Mouse (Mus musculus) limb, embryonic 14.5 days (tissue): ENCODE measurements around the gene Stk24. TPM values are rescaled to one million over a fixed set of nuclear protein-coding genes. Genes with fewer than 3 reads are reported as not detected.

Experiments used
- ATAC-seq: fragments of 200-750 bp; cut with Nextera tagmentation; 2 replicates; pipeline ENCODE4 v1.8.0; 2017; ENCODE audit warnings: low read depth, moderate number of reproducible peaks, moderate TSS enrichment; ENCODE audit not compliant: low FRiP score
- DNase-seq: peaks from one replicate; pipeline ENCODE4 v3.0.0-alpha.2; 2015; ENCODE audit warnings: low spot score
- H3K27ac ChIP-seq: fragments of 300-500 bp; sonication (generic); replicated peaks from 2 replicates; pipeline ENCODE4 v1.5.1; 2014; ENCODE audit warnings: low read depth, mild to moderate bottlenecking, low read length, moderate library complexity, mixed read lengths
- H3K27me3 ChIP-seq: fragments of 300-500 bp; sonication (generic); 2 replicates; pipeline ENCODE4 v1.6.1; 2014; ENCODE audit warnings: low read length, mixed read lengths; ENCODE audit not compliant: control insufficient read depth, insufficient read depth
- H3K36me3 ChIP-seq: fragments of 300-500 bp; sonication (generic); 2 replicates; pipeline ENCODE4 v1.6.1; 2014; ENCODE audit warnings: mild to moderate bottlenecking, low read length, moderate library complexity, mixed read lengths; ENCODE audit not compliant: control insufficient read depth, insufficient read depth
- H3K4me1 ChIP-seq: fragments of 300-500 bp; sonication (generic); 2 replicates; pipeline ENCODE4 v1.6.1; 2014; ENCODE audit warnings: antibody characterized with exemption, low read length, mixed read lengths; ENCODE audit not compliant: control insufficient read depth, insufficient read depth
- H3K4me2 ChIP-seq: fragments of 300-500 bp; sonication (generic); replicated peaks from 2 replicates; pipeline ENCODE4 v1.6.1; 2014; ENCODE audit warnings: low read depth, mild to moderate bottlenecking, low read length, moderate library complexity; ENCODE audit not compliant: severe bottlenecking
- H3K4me3 ChIP-seq: fragments of 300-500 bp; sonication (generic); replicated peaks from 2 replicates; pipeline ENCODE4 v1.5.1; 2014; ENCODE audit warnings: low read length
- H3K9ac ChIP-seq: fragments of 300-500 bp; sonication (generic); 2 replicates; pipeline ENCODE4 v1.6.1; 2014; ENCODE audit warnings: mild to moderate bottlenecking, low read depth, low read length, moderate library complexity; ENCODE audit not compliant: severe bottlenecking
- H3K9me3 ChIP-seq: fragments of 300-500 bp; sonication (generic); 2 replicates; pipeline ENCODE4 v1.6.1; 2016; ENCODE audit warnings: low read length; ENCODE audit not compliant: control insufficient read depth
- POLR2A ChIP-seq: fragments of 200-500 bp; IDR thresholded peaks from 2 replicates; pipeline ENCODE4 v1.8.0; 2012; ENCODE audit warnings: inconsistent platforms, mild to moderate bottlenecking, moderate library complexity, borderline replicate concordance; ENCODE audit not compliant: insufficient read depth, insufficient read length; ENCODE audit errors: extremely low read depth
- WGBS: fragments of 180-500 bp; shearing (Covaris S2); extraction: QIAGEN DNeasy Blood & Tissue Kit; methylation state at CpG from one replicate; pipeline ENCODE4 v1.1.7; 2014; 5-methylcytosine and 5-hydroxymethylcytosine counted together
- polyA plus RNA-seq, 2 experiments: library from polyadenylated mRNA; depleted of rRNA in 1 of 2; stranded (reverse) in 1 of 2; unstranded in 1 of 2; fragments of >200 nt; fragmentation: Nextera tagmentation in 1 of 2; extraction: Ambion mirVana in 1 of 2; gene quantifications; 2 replicates each; pipeline versions ENCODE4 v1.2.1 to v1.2.3; 2012 to 2014

The Stk24 gene
- polyA plus RNA-seq, 2 experiments = 37.6 to 46.7 TPM

DNA sequence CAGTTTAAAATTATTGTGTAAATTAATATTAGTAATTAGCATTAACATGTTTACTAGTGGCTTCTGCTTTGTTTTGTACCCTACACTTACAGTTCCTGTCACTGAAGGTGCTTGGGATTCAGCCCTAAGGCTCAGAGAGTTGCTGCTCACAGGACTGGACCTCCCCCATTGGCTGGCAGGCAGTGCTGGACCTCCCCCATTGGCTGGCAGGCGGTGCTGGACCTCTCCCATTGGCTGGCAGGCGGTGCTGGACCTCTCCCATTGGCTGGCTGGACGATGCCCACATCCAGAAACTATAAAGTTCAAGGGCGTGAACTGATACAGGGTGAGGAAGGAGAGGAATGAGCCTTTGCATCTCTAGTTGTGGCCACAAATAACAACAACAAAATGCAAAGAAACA, 15.3 kb upstream of the Stk24 start:
- 85% methylated on average over 4 of the region's 4 CpGs for WGBS
- no peak for TF ChIP-seq POLR2A
- no peaks in the 10 kb centered on the region for H3K9me3 ChIP-seq
- H3K36me3 ChIP-seq = no peaks in the 10 kb centered on the region
- no peak overlapping the region for H3K9ac ChIP-seq
- H3K4me3 ChIP-seq = no peak overlapping the region
- DNase-seq (no peak), ATAC-seq (no peak)
- H3K27ac ChIP-seq = no peak overlapping the region
- no peaks in the 10 kb centered on the region for H3K27me3 ChIP-seq
- no peak overlapping the region for H3K4me2 ChIP-seq
- peaks cover 2% of the 10 kb centered on the region; the same call in 1 of the 2 replicates for H3K4me1 ChIP-seq

GRCm38 (mm10) chr14:121391927-121392326, 12.1 kb upstream of the Stk24 start:
- Histone ChIP-seq H3K4me3 (no peak overlapping the region), H3K27me3 (no peaks in the 10 kb centered on the region), H3K27ac (no peak overlapping the region), H3K4me1 (peaks cover 2% of the 10 kb centered on the region; the same call in 1 of the 2 replicates), H3K4me2 (no peak overlapping the region), H3K9ac (no peak overlapping the region), H3K36me3 (no peaks in the 10 kb centered on the region), H3K9me3 (no peaks in the 10 kb centered on the region)
- no peak for TF ChIP-seq POLR2A
- WGBS = 65% methylated on average over 5 of the region's 5 CpGs
- no peak for DNase-seq
- no peak for ATAC-seq

DNA sequence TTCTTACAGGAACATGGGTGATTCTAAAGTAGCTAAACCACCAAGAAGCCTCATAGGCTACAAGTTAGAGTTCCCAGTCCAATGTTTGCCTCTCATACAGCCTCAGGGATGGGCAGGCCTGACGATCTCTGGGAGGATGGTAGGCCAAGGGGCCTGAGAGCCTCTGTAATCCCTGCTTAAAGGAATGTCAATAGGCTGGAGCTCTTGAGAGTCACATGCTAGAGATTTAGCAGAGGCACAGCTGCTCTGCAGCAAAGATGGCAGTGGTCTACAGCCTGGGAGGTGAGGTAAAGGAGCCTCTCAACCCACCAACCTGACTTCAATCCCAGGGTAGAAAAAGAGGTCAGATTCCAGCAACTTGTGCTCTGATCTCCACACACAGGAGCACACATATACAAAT, 7.9 kb upstream of the Stk24 start:
- Histone ChIP-seq H3K9ac (0 out of 2 replicates have a peak overlapping the region, but pooled peaks have one; percentile 36), H3K36me3 (no peaks in the 10 kb centered on the region), H3K4me2 (no peak overlapping the region), H3K27me3 (no peaks in the 10 kb centered on the region), H3K4me1 (peaks cover 2% of the 10 kb centered on the region; the same call in 1 of the 2 replicates), H3K9me3 (no peaks in the 10 kb centered on the region), H3K4me3 (no peak overlapping the region), H3K27ac (no peak overlapping the region)
- ATAC-seq = peak; percentile 41; the same call in 1 of the 2 replicates
- WGBS = 35% methylated on average over 1 of the region's 1 CpGs
- no peak for DNase-seq
- no peak for TF ChIP-seq POLR2A

DNA sequence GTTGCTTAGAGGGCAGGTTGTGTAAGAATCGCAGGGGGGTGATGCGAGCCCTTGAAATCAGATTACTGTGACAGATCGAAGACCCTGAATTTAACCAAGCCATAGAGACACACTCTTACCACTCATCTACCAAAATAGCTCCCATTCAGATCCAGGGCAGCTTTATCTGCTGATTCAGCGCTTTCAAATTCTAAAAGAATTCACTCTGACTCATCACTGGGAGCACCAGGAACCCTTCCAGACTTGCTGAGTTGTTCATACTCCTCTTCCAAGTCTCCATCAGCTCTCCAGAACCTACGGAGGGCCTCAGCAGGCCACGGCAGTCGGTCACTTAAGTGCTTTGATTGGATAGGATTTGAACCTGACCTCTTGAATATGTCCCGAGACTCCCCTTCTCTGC, 5.6 kb upstream of the Stk24 start:
- no peak overlapping the region for H3K4me2 ChIP-seq
- no peak for DNase-seq
- no peaks in the 10 kb centered on the region for H3K4me1 ChIP-seq
- H3K9me3 ChIP-seq = no peaks in the 10 kb centered on the region
- no peaks in the 10 kb centered on the region for H3K36me3 ChIP-seq
- H3K27ac ChIP-seq = no peak overlapping the region
- H3K9ac ChIP-seq = no peak overlapping the region
- H3K4me3 ChIP-seq = no peak overlapping the region
- TF ChIP-seq POLR2A = no peak
- no peak for ATAC-seq
- no peaks in the 10 kb centered on the region for H3K27me3 ChIP-seq
- WGBS = 82% methylated on average over 8 of the region's 8 CpGs

DNA sequence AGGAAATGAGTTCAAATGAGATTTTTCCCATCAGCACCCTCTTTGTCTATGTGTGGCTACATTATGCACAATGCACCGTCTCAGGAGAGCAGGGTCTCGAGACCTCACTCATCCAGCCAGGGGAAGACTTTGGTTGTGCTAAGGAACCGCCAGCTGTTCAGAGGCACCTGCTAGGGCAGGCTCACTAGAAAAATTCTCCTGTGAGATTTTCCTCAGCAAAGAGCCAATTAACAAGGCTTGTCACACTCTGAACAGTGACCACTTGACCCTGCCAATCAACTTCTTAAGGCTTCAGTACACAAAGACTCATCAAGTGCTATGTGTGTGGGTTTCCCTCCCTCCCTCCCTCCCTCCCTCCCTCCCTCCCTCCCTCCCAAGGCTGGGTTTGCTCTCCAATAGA, 4.0 kb upstream of the Stk24 start:
- WGBS = 46% methylated on average over 3 of the region's 3 CpGs
- Histone ChIP-seq H3K4me3 (no peak overlapping the region), H3K9ac (no peak overlapping the region), H3K4me2 (no peak overlapping the region), H3K4me1 (peaks cover 4% of the 10 kb centered on the region; the same call in 1 of the 2 replicates), H3K27ac (no peak overlapping the region), H3K36me3 (no peaks in the 10 kb centered on the region), H3K9me3 (no peaks in the 10 kb centered on the region), H3K27me3 (no peaks in the 10 kb centered on the region)
- ATAC-seq (no peak), DNase-seq (no peak)
- TF ChIP-seq POLR2A = no peak
